Mouse (Mus musculus): ENCODE results near the gene Lrrtm4. TPM values are rescaled to one million over a fixed set of nuclear protein-coding genes. Genes with fewer than 3 reads are reported as not detected.

Gene Lrrtm4
- total RNA-seq, 2 experiments from 2014 or later: 54.0 to 59.1 TPM

- peak in 1 of 2 experiments; percentile 15 for DNase-seq (ENCODE audit: low spot score in 2 of 2)
Observed at GRCm38 (mm10) chr6:80662729-80663128, 644.1 kb downstream of the Lrrtm4 start.

- no peak for DNase-seq (ENCODE audit: low spot score in 2 of 2)
Observed at GRCm38 (mm10) chr6:80664039-80664438, 645.4 kb downstream of the Lrrtm4 start.

GRCm38 (mm10) chr6:80704183-80704582, 685.5 kb downstream of the Lrrtm4 start:
- DNase-seq (ENCODE audit: low spot score in 2 of 2): no peak

GRCm38 (mm10) chr6:80720468-80720867, 701.8 kb downstream of the Lrrtm4 start:
- DNase-seq (ENCODE audit: low spot score in 2 of 2): no peak

GRCm38 (mm10) chr6:80733416-80733815, 714.7 kb downstream of the Lrrtm4 start:
- DNase-seq (ENCODE audit: low spot score in 2 of 2): no peak

GRCm38 (mm10) chr6:80750769-80751168, 732.1 kb downstream of the Lrrtm4 start:
- peak in 1 of 2 experiments; percentile 48 for DNase-seq (ENCODE audit: low spot score in 2 of 2)

- DNase-seq (ENCODE audit: low spot score in 2 of 2): no peak
Observed at GRCm38 (mm10) chr6:80760641-80761204, 742.0 kb downstream of the Lrrtm4 start.

GRCm38 (mm10) chr6:80786282-80786681, 767.6 kb downstream of the Lrrtm4 start:
- DNase-seq (ENCODE audit: low spot score in 2 of 2): no peak

- no peak for DNase-seq (ENCODE audit: low spot score in 2 of 2)
Observed at GRCm38 (mm10) chr6:80823753-80824152, 805.1 kb downstream of the Lrrtm4 start.

GRCm38 (mm10) chr6:80839784-80840183, 821.1 kb downstream of the Lrrtm4 start:
- DNase-seq (ENCODE audit: low spot score in 2 of 2): no peak

- no peak for DNase-seq (ENCODE audit: low spot score in 2 of 2)
Observed at GRCm38 (mm10) chr6:80845294-80845693, 826.6 kb downstream of the Lrrtm4 start.

- DNase-seq (ENCODE audit: low spot score in 2 of 2): no peak
Observed at GRCm38 (mm10) chr6:80856910-80857543, 838.4 kb downstream of the Lrrtm4 start.

Other genes starting within 250 kb of the Lrrtm4 start
- gene Gm20594, start 201.0 kb upstream of the Lrrtm4 start, total RNA-seq (2021): not detected

Data from layer of hippocampus, postnatal 14 days (tissue).